Mouse (Mus musculus) Patski (cell line): ENCODE measurements around the gene Ggct. TPM values are rescaled to one million over a fixed set of nuclear protein-coding genes. Genes with fewer than 3 reads are reported as not detected.
A peak's percentile ranks its signal among the peaks of the same experiment; 100 is the strongest.

Experiments used
- ATAC-seq: fragments of 100-300 bp; one replicate; pipeline ENCODE4 v1.8.0; 2021
- CTCF ChIA-PET: fragments of 350-600 bp; sonication (Branson Sonifier 250); formaldehyde crosslinking; loops from one replicate; lab custom pipeline; 2022; ENCODE audit warnings: inconsistent platforms; lab: Charles Lee
- POLR2A ChIA-PET: fragments of 350-600 bp; sonication (Branson Sonifier 250); formaldehyde crosslinking; loops from one replicate; lab custom pipeline; 2022; ENCODE audit warnings: antibody characterized with exemption, inconsistent platforms; lab: Charles Lee
- DNase-seq: peaks from one replicate; pipeline ENCODE4 v3.0.0-alpha.2; 2011; ENCODE audit warnings: low read depth, low spot score
- H3K27me3 ChIP-seq: fragments of 371-371 bp; one replicate; pipeline ENCODE4 v1.5.1; 2021
- CTCF ChIP-seq: fragments of 100-300 bp; IDR thresholded peaks from one replicate; pipeline ENCODE4 v1.5.1; 2021
- in situ Hi-C: fragments of 300-500 bp; cut with MboI; formaldehyde crosslinking; loops from 3 replicates; pipeline ENCODE4 v1.11.1; 2018; ENCODE audit warnings: low pct_unique_long_range_greater_than_20kb, mixed read lengths
- polyA plus RNA-seq: library from polyadenylated mRNA; unstranded; gene quantifications from one replicate; pipeline ENCODE4 v1.2.3, GENCODE M21; 2021

Gene Ggct
- polyA plus RNA-seq, 1 experiment from 2014 or later, result 14.2 TPM

- DNase-seq (no peak), ATAC-seq (no peak)
- no peak for TF ChIP-seq CTCF
- no peaks in the 10 kb centered on the region for H3K27me3 ChIP-seq
- CTCF ChIA-PET, result no interaction called here
- in situ Hi-C loops, result loop anchor here (10.0 kb wide), 1 partner anchor 403 kb away; the partner anchor contains the start of genes Fkbp14 and Plekha8
- POLR2A ChIA-PET, result no interaction called here
These were observed 5.0 kb upstream of the Ggct start for GRCm38 (mm10) chr6:54997726-54998125.

DNA sequence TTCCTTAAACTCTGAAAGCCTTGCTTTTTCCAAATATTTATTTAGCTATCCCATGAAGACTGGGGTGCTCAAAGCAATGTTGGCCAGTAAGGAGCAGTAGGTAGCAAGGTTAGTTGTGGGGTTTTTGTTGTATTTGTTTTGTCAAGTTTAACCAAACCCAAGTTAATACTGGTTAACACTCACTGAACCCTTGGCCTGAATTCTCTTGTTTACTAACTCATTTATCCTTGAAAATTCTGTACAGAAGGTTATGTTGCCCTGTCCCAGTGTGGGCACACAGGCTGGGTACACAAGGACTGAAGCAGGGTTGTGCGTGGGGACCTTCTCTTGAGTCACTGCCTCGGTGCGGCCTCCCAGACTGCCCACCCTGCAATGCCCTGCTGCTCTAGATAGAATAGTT is 3.6 kb upstream of the Ggct start:
- ChIA-PET POLR2A (no interaction called here), CTCF (no interaction called here)
- DNase-seq (no peak), ATAC-seq (no peak)
- in situ Hi-C loops, result loop anchor here (10.0 kb wide), 1 partner anchor 402 kb away; the partner anchor contains the start of genes Fkbp14 and Plekha8
- no peaks in the 10 kb centered on the region for H3K27me3 ChIP-seq
- no peak for TF ChIP-seq CTCF

DNA sequence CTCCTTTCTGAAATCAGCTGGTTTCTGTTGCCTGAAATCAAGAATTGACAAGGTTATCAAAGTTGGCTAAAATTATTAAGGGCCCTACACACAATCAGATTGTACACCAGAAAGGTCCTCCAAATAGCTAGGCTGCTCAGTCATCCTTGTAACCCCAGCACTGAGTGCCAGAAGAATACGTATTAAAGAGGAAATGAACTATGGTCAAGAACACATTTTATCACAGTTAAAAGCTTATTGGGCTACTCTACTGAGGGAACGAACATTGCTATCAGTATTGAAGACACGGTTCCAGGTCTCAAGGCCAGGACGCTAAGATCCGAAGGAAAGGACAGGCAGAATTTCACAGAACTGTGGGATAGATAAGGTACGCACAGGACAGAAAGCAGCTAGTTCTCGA is 609 bp downstream of the Ggct start:
- TF ChIP-seq CTCF, result no peak
- CTCF ChIA-PET, result interaction anchor here (1.0 to 5.1 kb wide), 12 partner anchors 11 to 288 kb away, joined by 3 to 34 read pairs (median 4); partner anchors contain the start of gene Znrf2
- no peak for ATAC-seq
- POLR2A ChIA-PET, result interaction anchor here (0.7 to 1.2 kb wide), 2 partner anchors 19 to 190 kb away, joined by 3 to 4 read pairs; partner anchors contain the start of gene Nod1
- no peaks in the 10 kb centered on the region for H3K27me3 ChIP-seq
- DNase-seq, result no peak
- in situ Hi-C loops, result loop anchor here (5.0 to 10.0 kb wide), 4 partner anchors 75 to 397 kb away; partner anchors contain the start of genes Fkbp14 and Plekha8

DNA sequence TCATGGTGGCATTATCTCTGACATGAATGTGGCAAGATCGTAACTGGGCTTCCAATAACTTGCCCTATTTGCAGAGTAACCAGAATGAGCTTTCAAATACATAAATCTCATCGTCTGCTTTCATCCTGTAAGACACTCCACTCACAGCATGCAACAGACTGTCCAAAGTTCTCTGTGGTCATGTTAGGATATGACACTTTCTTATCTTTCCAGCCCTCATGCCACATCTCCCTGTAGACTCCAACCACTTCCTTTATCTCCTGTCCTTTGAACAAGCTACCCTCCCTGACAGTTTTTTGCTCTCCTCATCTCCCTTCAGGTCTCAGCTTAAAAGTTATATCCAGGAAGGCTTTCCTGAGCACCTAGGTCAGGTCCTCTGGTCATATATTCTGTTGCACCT is 1.6 kb downstream of the Ggct start:
- DNase-seq, result no peak
- in situ Hi-C loops, result loop anchor here (5.0 to 10.0 kb wide), 4 partner anchors 74 to 396 kb away; partner anchors contain the start of genes Fkbp14 and Plekha8
- ChIA-PET POLR2A (no interaction called here), CTCF (interaction anchor here (1.1 to 5.1 kb wide), 9 partner anchors 10 to 287 kb away, joined by 3 to 34 read pairs (median 4); partner anchors contain the start of gene Znrf2)
- no peaks in the 10 kb centered on the region for H3K27me3 ChIP-seq
- no peak for TF ChIP-seq CTCF
- ATAC-seq, result no peak

DNA sequence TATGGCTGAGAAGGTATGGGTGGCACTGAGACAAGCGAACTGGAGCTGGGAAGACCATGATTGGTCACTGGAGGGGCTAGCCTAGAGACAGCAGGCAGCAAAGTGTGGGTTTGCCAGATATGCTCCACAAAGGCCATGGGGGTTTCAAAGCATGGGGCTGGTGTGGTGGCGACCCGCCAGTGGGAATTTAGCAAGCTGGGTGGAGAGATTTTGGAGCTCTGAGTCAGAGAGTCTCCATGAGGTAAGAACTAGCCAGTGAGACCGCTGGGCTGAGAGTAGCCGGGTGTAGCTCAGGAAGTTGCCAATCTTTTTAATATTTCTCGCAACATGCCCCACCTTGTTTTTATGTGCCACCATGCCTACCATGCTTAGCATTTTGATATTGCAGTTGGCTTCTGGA is 4.6 kb downstream of the Ggct start:
- no peak for DNase-seq
- in situ Hi-C loops, result no loop called here
- TF ChIP-seq CTCF, result no peak
- H3K27me3 ChIP-seq, result no peaks in the 10 kb centered on the region
- ATAC-seq, result no peak
- POLR2A ChIA-PET, result no interaction called here
- CTCF ChIA-PET, result interaction anchor here (1.3 kb wide), 1 partner anchor 28 kb away, joined by 4 read pairs; no protein-coding TSS in a partner anchor

- DNase-seq (no peak), ATAC-seq (no peak)
- no peaks in the 10 kb centered on the region for H3K27me3 ChIP-seq
- no peak for TF ChIP-seq CTCF
- ChIA-PET CTCF (interaction anchor here (0.9 to 2.2 kb wide), 2 partner anchors 11 to 175 kb away, joined by 3 to 9 read pairs; partner anchors contain the start of gene Nod1), POLR2A (no interaction called here)
- in situ Hi-C loops, result no loop called here
These were observed 8.7 kb downstream of the Ggct start for GRCm38 (mm10) chr6:54984096-54984495.

DNA sequence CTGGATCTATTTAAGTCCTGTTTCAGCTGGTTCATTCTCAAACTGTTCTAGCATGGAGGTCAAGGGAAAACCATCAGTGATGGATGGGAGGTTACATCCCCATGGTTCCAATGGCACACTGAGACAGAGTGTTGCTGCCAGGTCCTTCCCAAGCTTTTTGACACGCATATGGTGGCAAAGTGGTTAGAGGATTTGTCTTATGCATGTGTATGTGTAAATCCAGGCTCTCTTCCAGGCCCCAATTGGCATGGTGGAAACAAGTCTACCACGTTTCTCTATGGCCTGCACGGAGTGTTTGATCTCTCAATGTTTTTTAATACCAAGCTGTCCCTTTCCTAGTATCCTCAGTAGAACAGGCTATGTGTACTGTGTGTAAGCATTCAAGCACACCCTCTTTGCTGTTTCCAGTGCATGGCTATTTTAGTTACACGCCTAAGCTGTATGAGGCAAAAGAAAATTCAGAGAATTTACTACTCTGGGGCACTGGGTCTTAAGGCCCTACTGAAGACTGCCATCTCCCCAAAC is 9.2 kb downstream of the Ggct start:
- no peaks in the 10 kb centered on the region for H3K27me3 ChIP-seq
- ChIA-PET CTCF (interaction anchor here (0.9 to 5.1 kb wide), 3 partner anchors 8 to 174 kb away, joined by 3 to 34 read pairs (median 7); partner anchors contain the start of gene Ggct), POLR2A (no interaction called here)
- in situ Hi-C loops, result no loop called here
- no peak for ATAC-seq
- TF ChIP-seq CTCF, result no peak
- no peak for DNase-seq

- no peak for TF ChIP-seq CTCF
- ATAC-seq (no peak), DNase-seq (no peak)
- in situ Hi-C loops, result no loop called here
- ChIA-PET POLR2A (no interaction called here), CTCF (interaction anchor here (5.1 kb wide), 1 partner anchor 12 kb away, joined by 34 read pairs; the partner anchor contains the start of gene Ggct)
- H3K27me3 ChIP-seq, result no peaks in the 10 kb centered on the region
These were observed 13.3 kb downstream of the Ggct start for GRCm38 (mm10) chr6:54979426-54979825.

DNA sequence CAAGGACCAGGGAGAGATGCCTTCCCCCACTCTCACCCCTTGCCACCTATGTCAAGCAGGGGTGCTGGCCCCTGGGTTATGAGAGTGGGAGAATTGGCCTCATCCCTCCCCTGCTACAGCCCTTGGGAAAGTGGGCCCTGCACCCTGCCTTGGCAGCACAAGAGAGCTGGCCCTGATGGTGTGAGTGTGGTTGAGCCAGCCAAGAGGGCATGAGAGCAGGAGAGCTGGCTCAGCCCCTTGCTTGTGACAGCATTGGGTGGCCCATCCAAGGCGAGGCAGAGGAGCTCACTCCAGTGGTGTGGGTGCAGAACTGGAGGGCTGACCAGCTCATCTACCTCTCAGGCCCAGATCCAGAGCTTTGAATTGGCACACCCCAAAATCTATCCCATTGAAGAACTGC is 17.1 kb downstream of the Ggct start:
- DNase-seq, result no peak
- H3K27me3 ChIP-seq, result no peaks in the 10 kb centered on the region
- in situ Hi-C loops, result no loop called here
- CTCF ChIA-PET, result interaction anchor here (3.0 kb wide), 1 partner anchor 16 kb away, joined by 21 read pairs; the partner anchor contains the start of gene Ggct
- no peak for ATAC-seq
- POLR2A ChIA-PET, result no interaction called here
- TF ChIP-seq CTCF, result no peak

DNA sequence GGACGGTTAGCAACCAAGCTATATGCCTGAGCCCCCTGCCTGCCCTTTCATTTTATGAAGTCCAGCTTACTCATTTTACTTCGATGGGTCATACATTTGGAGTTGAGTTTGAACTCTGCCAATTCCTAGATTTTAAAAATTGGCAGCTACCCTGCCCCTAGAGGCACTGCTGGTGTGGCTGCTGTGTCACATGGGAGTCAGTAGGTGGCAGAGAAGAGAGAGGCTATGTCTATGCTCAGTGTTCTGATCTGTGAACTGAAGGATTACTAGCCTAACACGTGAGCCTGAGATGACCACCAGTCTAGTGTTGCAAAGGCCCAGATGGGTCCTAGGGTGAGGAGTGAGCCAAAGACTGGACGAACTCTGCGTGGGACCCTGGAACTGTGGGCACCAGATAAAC is 18.2 kb downstream of the Ggct start:
- POLR2A ChIA-PET, result no interaction called here
- TF ChIP-seq CTCF, result peak; percentile 79
- in situ Hi-C loops, result no loop called here
- H3K27me3 ChIP-seq, result no peaks in the 10 kb centered on the region
- no peak for DNase-seq
- peak; percentile 33 for ATAC-seq
- CTCF ChIA-PET, result interaction anchor here (0.8 to 3.0 kb wide), 8 partner anchors 8 to 162 kb away, joined by 3 to 21 read pairs (median 6); partner anchors contain the start of gene Ggct

GRCm38 (mm10) chr6:54972929-54973211 is 19.9 kb downstream of the Ggct start:
- ChIA-PET POLR2A (interaction anchor here (0.9 kb wide), 1 partner anchor 19 kb away, joined by 3 read pairs; no protein-coding TSS in a partner anchor), CTCF (interaction anchor here (1.8 to 3.0 kb wide), 4 partner anchors 10 to 43 kb away, joined by 5 to 21 read pairs (median 8); partner anchors contain the start of gene Ggct)
- peak; percentile 9 for DNase-seq
- peak; percentile 40 for ATAC-seq
- no peak for TF ChIP-seq CTCF
- in situ Hi-C loops, result no loop called here
- H3K27me3 ChIP-seq, result no peaks in the 10 kb centered on the region
